Mouse (Mus musculus): Measurements from ENCODE around the gene Psmd11.
"Not testable (repeated sequence)": the region's sequence is repeated elsewhere in the genome, so short reads cannot be mapped to it uniquely, and the experiment has no call there.

Gene Psmd11

GRCm38 (mm10) chr11:80428381-80429008 lies at the start of gene Psmd11:
Psmd11 (plus strand) TSS chr11:80428615.
- peak; percentile 93 to 95 for DNase-seq (ENCODE audit: low read depth in 2 of 2, low spot score in 2 of 2)

GRCm38 (mm10) chr11:80379184-80379583 lies 49.2 kb upstream of the Psmd11 start:
- not testable (repeated sequence) for DNase-seq (ENCODE audit: low read depth in 2 of 2, low spot score in 2 of 2)

GRCm38 (mm10) chr11:80382626-80383018 lies 45.8 kb upstream of the Psmd11 start:
- peak; percentile 21 to 49 for DNase-seq (ENCODE audit: low read depth in 2 of 2, low spot score in 2 of 2)

- DNase-seq (ENCODE audit: low read depth in 2 of 2, low spot score in 2 of 2) = peak; percentile 94 to 96
These were observed 45.3 kb upstream of the Psmd11 start, which contains the start of gene Zfp207 for GRCm38 (mm10) chr11:80383019-80383625. Zfp207 (plus strand) TSS chr11:80383279.

- no peak for DNase-seq (ENCODE audit: low read depth in 2 of 2, low spot score in 2 of 2)
These were observed 44.8 kb upstream of the Psmd11 start for GRCm38 (mm10) chr11:80383626-80384046.

- DNase-seq (ENCODE audit: low read depth in 2 of 2, low spot score in 2 of 2) = no peak
These were observed 44.0 kb upstream of the Psmd11 start for GRCm38 (mm10) chr11:80384461-80384860.

- DNase-seq (ENCODE audit: low read depth in 2 of 2, low spot score in 2 of 2) = no peak
These were observed 43.4 kb upstream of the Psmd11 start for GRCm38 (mm10) chr11:80385055-80385454.

GRCm38 (mm10) chr11:80386790-80387189 lies 41.6 kb upstream of the Psmd11 start:
- no peak for DNase-seq (ENCODE audit: low read depth in 2 of 2, low spot score in 2 of 2)

- no peak for DNase-seq (ENCODE audit: low read depth in 2 of 2, low spot score in 2 of 2)
These were observed 38.5 kb upstream of the Psmd11 start for GRCm38 (mm10) chr11:80389885-80390284.

GRCm38 (mm10) chr11:80391407-80392120 lies 36.9 kb upstream of the Psmd11 start:
- DNase-seq (ENCODE audit: low read depth in 2 of 2, low spot score in 2 of 2) = no peak

GRCm38 (mm10) chr11:80395930-80396329 lies 32.5 kb upstream of the Psmd11 start:
- no peak for DNase-seq (ENCODE audit: low read depth in 2 of 2, low spot score in 2 of 2)

GRCm38 (mm10) chr11:80396617-80397016 lies 31.8 kb upstream of the Psmd11 start:
- DNase-seq (ENCODE audit: low read depth in 2 of 2, low spot score in 2 of 2) = no peak

GRCm38 (mm10) chr11:80407878-80408277 lies 20.5 kb upstream of the Psmd11 start:
- not testable (repeated sequence) for DNase-seq (ENCODE audit: low read depth in 2 of 2, low spot score in 2 of 2)

GRCm38 (mm10) chr11:80410377-80410776 lies 18.0 kb upstream of the Psmd11 start:
- no peak for DNase-seq (ENCODE audit: low read depth in 2 of 2, low spot score in 2 of 2)

- DNase-seq (ENCODE audit: low read depth in 2 of 2, low spot score in 2 of 2) = no peak
These were observed 11.3 kb upstream of the Psmd11 start for GRCm38 (mm10) chr11:80417085-80417484.

- no peak for DNase-seq (ENCODE audit: low read depth in 2 of 2, low spot score in 2 of 2)
These were observed 8.7 kb upstream of the Psmd11 start for GRCm38 (mm10) chr11:80419743-80420142.

- DNase-seq (ENCODE audit: low read depth in 2 of 2, low spot score in 2 of 2) = no peak
These were observed 8.0 kb upstream of the Psmd11 start for GRCm38 (mm10) chr11:80420202-80420984.

GRCm38 (mm10) chr11:80421421-80422047 lies 6.9 kb upstream of the Psmd11 start:
- no peak for DNase-seq (ENCODE audit: low read depth in 2 of 2, low spot score in 2 of 2)

- no peak for DNase-seq (ENCODE audit: low read depth in 2 of 2, low spot score in 2 of 2)
These were observed 3.7 kb upstream of the Psmd11 start for GRCm38 (mm10) chr11:80424691-80425090.

- no peak for DNase-seq (ENCODE audit: low read depth in 2 of 2, low spot score in 2 of 2)
These were observed 3.1 kb upstream of the Psmd11 start for GRCm38 (mm10) chr11:80425247-80425778.
